Mouse (Mus musculus) kidney, postnatal 4 days (tissue): ENCODE data around the gene Fermt2.
A peak's percentile ranks its signal among the peaks of the same experiment; 100 is the strongest.

Experiments
- DNase-seq, 2 experiments: peaks; one replicate each; pipeline ENCODE4 v3.0.0; 2021; ENCODE audit warnings: mixed read lengths in 2 of 2

The Fermt2 gene

GRCm38 (mm10) chr14:45430066-45430842 is 99.7 kb downstream of the Fermt2 start:
- peak in 1 of 2 experiments; percentile 58 for DNase-seq

- peak in 1 of 2 experiments; percentile 37 for DNase-seq
Observed at GRCm38 (mm10) chr14:45423220-45423619, 106.7 kb downstream of the Fermt2 start.

GRCm38 (mm10) chr14:45422371-45422770 is 107.5 kb downstream of the Fermt2 start:
- DNase-seq, result no peak

GRCm38 (mm10) chr14:45419323-45419722 is 110.6 kb downstream of the Fermt2 start:
- no peak for DNase-seq

GRCm38 (mm10) chr14:45418553-45418952 is 111.4 kb downstream of the Fermt2 start:
- no peak for DNase-seq

GRCm38 (mm10) chr14:45416265-45416664 is 113.7 kb downstream of the Fermt2 start:
- no peak for DNase-seq
